Mouse (Mus musculus) brain, adult 2 months (tissue): ENCODE results near the gene Pde4b.

Experiments used
- DNase-seq: peaks from one replicate; pipeline ENCODE4 v3.0.0; 2011; ENCODE audit warnings: low read depth, low spot score

The Pde4b gene

GRCm38 (mm10) chr4:102278958-102279357 lies 191.6 kb downstream of the Pde4b start:
- no peak for DNase-seq

GRCm38 (mm10) chr4:102287172-102287571 lies 199.8 kb downstream of the Pde4b start:
- no peak for DNase-seq

- DNase-seq, result peak; percentile 76
Observed at GRCm38 (mm10) chr4:102290052-102290734, 202.8 kb downstream of the Pde4b start.

- peak; percentile 83 for DNase-seq
Observed at GRCm38 (mm10) chr4:102297558-102297957, 210.2 kb downstream of the Pde4b start.

- peak; percentile 46 for DNase-seq
Observed at GRCm38 (mm10) chr4:102302568-102302967, 215.2 kb downstream of the Pde4b start.

- DNase-seq, result no peak
Observed at GRCm38 (mm10) chr4:102307661-102308297, 220.4 kb downstream of the Pde4b start.

GRCm38 (mm10) chr4:102310630-102311029 lies 223.3 kb downstream of the Pde4b start:
- no peak for DNase-seq

- DNase-seq, result peak; percentile 31
Observed at GRCm38 (mm10) chr4:102316011-102316410, 228.7 kb downstream of the Pde4b start.

- DNase-seq, result no peak
Observed at GRCm38 (mm10) chr4:102316699-102317285, 229.4 kb downstream of the Pde4b start.

- DNase-seq, result peak; percentile 78
Observed at GRCm38 (mm10) chr4:102318596-102318995, 231.3 kb downstream of the Pde4b start.

GRCm38 (mm10) chr4:102321340-102321739 lies 234.0 kb downstream of the Pde4b start:
- no peak for DNase-seq

- no peak for DNase-seq
Observed at GRCm38 (mm10) chr4:102332386-102332785, 245.0 kb downstream of the Pde4b start.

GRCm38 (mm10) chr4:102332885-102333284 lies 245.5 kb downstream of the Pde4b start:
- DNase-seq, result no peak

- no peak for DNase-seq
Observed at GRCm38 (mm10) chr4:102346911-102347492, 259.7 kb downstream of the Pde4b start.

GRCm38 (mm10) chr4:102351476-102352475 lies 264.4 kb downstream of the Pde4b start:
- peak; percentile 87 for DNase-seq

GRCm38 (mm10) chr4:102353641-102354403 lies 266.5 kb downstream of the Pde4b start:
- DNase-seq, result peak; percentile 96

GRCm38 (mm10) chr4:102368105-102368735 lies 280.9 kb downstream of the Pde4b start:
- no peak for DNase-seq

GRCm38 (mm10) chr4:102374614-102375013 lies 287.3 kb downstream of the Pde4b start:
- DNase-seq, result no peak

GRCm38 (mm10) chr4:102382763-102383505 lies 295.6 kb downstream of the Pde4b start:
- DNase-seq, result no peak
